Mouse (Mus musculus) CH12.LX (cell line): ENCODE results near the gene Crtc2. TPM values are rescaled to one million over a fixed set of nuclear protein-coding genes. Genes with fewer than 3 reads are reported as not detected.
A peak's percentile ranks its signal among the peaks of the same experiment; 100 is the strongest.

Experiments used
- DNase-seq: peaks from one replicate; pipeline ENCODE4 v3.0.0-alpha.2; 2013; ENCODE audit errors: extremely low read depth
- H3K27ac ChIP-seq: 2 replicates; pipeline ENCODE4 v1.5.1; 2012; ENCODE audit warnings: low read depth, mild to moderate bottlenecking, control low read depth, moderate library complexity; ENCODE audit not compliant: insufficient read depth
- H3K27me3 ChIP-seq: replicated peaks from 2 replicates; pipeline ENCODE3; 2012; ENCODE audit warnings: inconsistent platforms
- H3K36me3 ChIP-seq, 2 experiments: replicated peaks in 1 of 2; 2 replicates each; pipeline versions ENCODE3 to v1.6.1; 2012; ENCODE audit warnings: inconsistent platforms in 1 of 2, low read length in 1 of 2, mild to moderate bottlenecking in 1 of 2, mixed read lengths in 1 of 2, moderate library complexity in 1 of 2; ENCODE audit not compliant: control insufficient read depth in 1 of 2, insufficient read depth in 1 of 2
- H3K4me1 ChIP-seq, 2 experiments: 2 replicates each; pipeline ENCODE4 v1.6.1; 2012; ENCODE audit warnings: inconsistent platforms in 1 of 2, moderate library complexity in 1 of 2; ENCODE audit not compliant: insufficient read depth in 2 of 2, control insufficient read depth in 1 of 2
- H3K4me2 ChIP-seq: 2 replicates; pipeline ENCODE4 v1.6.1; 2012; ENCODE audit warnings: low read depth, mild to moderate bottlenecking, control low read depth; ENCODE audit not compliant: poor library complexity, insufficient read depth, severe bottlenecking
- H3K4me3 ChIP-seq, 3 experiments: fragments of 150-350 bp in 1 of 3; sonication (generic) in 1 of 3; replicated peaks in 1 of 3; 2 replicates each; pipeline versions ENCODE3 to v1.5.1; 2011 to 2012; ENCODE audit warnings: low read depth in 2 of 3, low read length in 2 of 3, mild to moderate bottlenecking in 2 of 3, moderate library complexity in 2 of 3, control low read depth in 1 of 3, improper control_type of control experiment in 1 of 3, inconsistent platforms in 1 of 3, mixed read lengths in 1 of 3; ENCODE audit not compliant: poor library complexity in 1 of 3
- H3K79me2 ChIP-seq: replicated peaks from 2 replicates; pipeline ENCODE4 v1.6.1; 2012; ENCODE audit warnings: mild to moderate bottlenecking, moderate library complexity; ENCODE audit not compliant: control insufficient read depth, poor library complexity, insufficient read depth, severe bottlenecking; ENCODE audit errors: extremely low read depth
- H3K9ac ChIP-seq: 2 replicates; pipeline ENCODE4 v1.6.1; 2012; ENCODE audit warnings: low read depth, mild to moderate bottlenecking, control low read depth, moderate library complexity; ENCODE audit not compliant: insufficient read depth
- H3K9me3 ChIP-seq: replicated peaks from 2 replicates; pipeline ENCODE3; 2012; ENCODE audit warnings: low read length, inconsistent platforms, mixed read lengths
- BHLHE40 ChIP-seq: IDR thresholded peaks from 2 replicates; pipeline ENCODE4 v1.6.1; 2011; ENCODE audit warnings: mild to moderate bottlenecking, low read depth, low read length, improper control_type of control experiment
- CHD1 ChIP-seq: IDR thresholded peaks from 2 replicates; pipeline ENCODE4 v1.6.1; 2012; ENCODE audit warnings: low read depth, low read length, improper control_type of control experiment, inconsistent platforms
- CHD2 ChIP-seq: IDR thresholded peaks from 2 replicates; pipeline ENCODE4 v1.6.1; 2011; ENCODE audit warnings: low read length, improper control_type of control experiment
- CTCF ChIP-seq, 2 experiments: IDR thresholded peaks in 1 of 2; conservative IDR thresholded peaks in 1 of 2; 2 replicates each; pipeline ENCODE4 v1.5.1; 2011 to 2012; ENCODE audit warnings: low read depth in 2 of 2, low read length in 2 of 2, improper control_type of control experiment in 1 of 2, inconsistent platforms in 1 of 2, mild to moderate bottlenecking in 1 of 2, moderate library complexity in 1 of 2
- ELF1 ChIP-seq: IDR thresholded peaks from 2 replicates; pipeline ENCODE4 v1.6.1; 2014; ENCODE audit warnings: low read depth, mild to moderate bottlenecking, inconsistent platforms, low read length, improper control_type of control experiment
- EP300 ChIP-seq: IDR thresholded peaks from 2 replicates; pipeline ENCODE4 v1.6.1; 2011; ENCODE audit warnings: low read length, improper control_type of control experiment
- HCFC1 ChIP-seq: IDR thresholded peaks from 2 replicates; pipeline ENCODE4 v1.6.1; 2012; ENCODE audit warnings: low read depth, mild to moderate bottlenecking, inconsistent platforms, low read length, improper control_type of control experiment
- IRF4 ChIP-seq: IDR thresholded peaks from 2 replicates; pipeline ENCODE4 v1.6.1; 2014; ENCODE audit warnings: low read depth, mild to moderate bottlenecking, inconsistent platforms, low read length, improper control_type of control experiment
- JUN ChIP-seq: IDR thresholded peaks from 2 replicates; pipeline ENCODE4 v1.6.1; 2011; ENCODE audit warnings: low read depth, mild to moderate bottlenecking, low read length, improper control_type of control experiment, moderate library complexity; ENCODE audit not compliant: insufficient read depth
- JUND ChIP-seq: conservative IDR thresholded peaks from 2 replicates; pipeline ENCODE4 v1.6.1; 2011; ENCODE audit warnings: low read depth, low read length, improper control_type of control experiment
- KAT2A ChIP-seq: IDR thresholded peaks from 2 replicates; pipeline ENCODE4 v1.6.1; 2012; ENCODE audit warnings: low read length, improper control_type of control experiment, inconsistent platforms; ENCODE audit not compliant: insufficient replicate concordance
- MAFK ChIP-seq: IDR thresholded peaks from 2 replicates; pipeline ENCODE4 v1.6.1; 2011; ENCODE audit warnings: low read length, improper control_type of control experiment; ENCODE audit not compliant: insufficient replicate concordance
- MAZ ChIP-seq: IDR thresholded peaks from 2 replicates; pipeline ENCODE4 v1.6.1; 2012; ENCODE audit warnings: low read depth, mild to moderate bottlenecking, inconsistent platforms, low read length, improper control_type of control experiment, moderate library complexity
- MXI1 ChIP-seq: IDR thresholded peaks from 2 replicates; pipeline ENCODE4 v1.6.1; 2011; ENCODE audit warnings: mild to moderate bottlenecking, low read depth, low read length, improper control_type of control experiment
- MYC ChIP-seq: IDR thresholded peaks from 2 replicates; pipeline ENCODE4 v1.6.1; 2011; ENCODE audit warnings: low read depth, mild to moderate bottlenecking, improper control_type of control experiment, low read length
- PAX5 ChIP-seq: IDR thresholded peaks from 2 replicates; pipeline ENCODE4 v1.6.1; 2012; ENCODE audit warnings: low read length, inconsistent platforms, mixed read lengths
- POLR2A ChIP-seq: IDR thresholded peaks from 2 replicates; pipeline ENCODE4 v1.6.1; 2011; ENCODE audit warnings: low read depth, mild to moderate bottlenecking, improper control_type of control experiment, low read length
- POLR2AphosphoS2 ChIP-seq: IDR thresholded peaks from 2 replicates; pipeline ENCODE4 v1.6.1; 2011; ENCODE audit warnings: low read depth, low read length, improper control_type of control experiment
- RAD21 ChIP-seq: IDR thresholded peaks from 2 replicates; pipeline ENCODE4 v1.6.1; 2011; ENCODE audit warnings: low read depth, mild to moderate bottlenecking, low read length, improper control_type of control experiment, moderate library complexity
- SMC3 ChIP-seq: IDR thresholded peaks from 2 replicates; pipeline ENCODE4 v1.6.1; 2011; ENCODE audit warnings: low read depth, low read length, improper control_type of control experiment
- TBP ChIP-seq: conservative IDR thresholded peaks from 2 replicates; pipeline ENCODE4 v1.6.1; 2011; ENCODE audit warnings: low read depth, low read length, improper control_type of control experiment
- TCF12 ChIP-seq: IDR thresholded peaks from 2 replicates; pipeline ENCODE4 v1.6.1; 2014; ENCODE audit warnings: low read depth, mild to moderate bottlenecking, inconsistent platforms, low read length, improper control_type of control experiment
- USF2 ChIP-seq: conservative IDR thresholded peaks from 2 replicates; pipeline ENCODE4 v1.6.1; 2011; ENCODE audit warnings: low read depth, low read length, improper control_type of control experiment
- ZC3H11A ChIP-seq: IDR thresholded peaks from 2 replicates; pipeline ENCODE4 v1.6.1; 2012; ENCODE audit warnings: low read depth, mild to moderate bottlenecking, inconsistent platforms, low read length, improper control_type of control experiment
- dilution Hi-C: fragments of 300-500 bp; cut with MboI; formaldehyde crosslinking; loops from 2 replicates; pipeline ENCODE4 v1.14.3; 2020; ENCODE audit warnings: low sequenced_read_pairs; ENCODE audit not compliant: extremely low pct_unique_long_range_greater_than_20kb, extremely low pct_ligation_motif_present
- in situ Hi-C: fragments of 300-500 bp; cut with MboI; formaldehyde crosslinking; loops from 3 replicates; pipeline ENCODE4 v1.14.3; 2019; ENCODE audit warnings: low sequenced_read_pairs, low pct_ligation_motif_present, low pct_unique_long_range_greater_than_20kb, mixed read lengths
- polyA plus RNA-seq: library from polyadenylated mRNA; unstranded; fragments of >175 nt; gene quantifications from 2 replicates; pipeline ENCODE4 v1.2.1, GENCODE M21; 2012; ENCODE audit warnings: low read depth; ENCODE audit not compliant: insufficient read length
- total RNA-seq, 2 experiments: library from RNA; depleted of rRNA; stranded (reverse); fragments of 300-350 nt in 1 of 2; fragments of >200 nt in 1 of 2; gene quantifications; 2 replicates each; pipeline ENCODE4 v1.2.3; 2012 to 2014

Crtc2 gene
- total and polyA plus RNA-seq, 3 experiments = 6.1 to 69.8 (median 13.5) TPM

- Histone ChIP-seq H3K9me3 (no peaks in the 10 kb centered on the region), H3K4me1 (peaks cover 11 to 51% of the 10 kb centered on the region in 2 experiments), H3K4me2 (peak overlapping the region; percentile 46), H3K79me2 (peaks cover 53% of the 10 kb centered on the region), H3K4me3 (peak overlapping the region; percentile 91 to 95 (median 93)), H3K36me3 (peaks cover 49 to 51% of the 10 kb centered on the region in 2 experiments), H3K9ac (peak overlapping the region; percentile 85), H3K27me3 (no peaks in the 10 kb centered on the region), H3K27ac (peak overlapping the region; percentile 82)
- in situ Hi-C loops (no loop called here), dilution Hi-C loops (no loop called here)
- TF ChIP-seq CHD1 (no peak), ELF1 (no peak), POLR2A (no peak), ZC3H11A (no peak), TCF12 (peak; percentile 45; the same call in 1 of the 2 replicates), POLR2AphosphoS2 (no peak), CHD2 (no peak), MYC (no peak), JUN (no peak), JUND (no peak), IRF4 (peak; percentile 30; the same call in 1 of the 2 replicates), TBP (no peak), HCFC1 (peak; percentile 21; the same call in 1 of the 2 replicates)
- DNase-seq = no peak
Measured at GRCm38 (mm10) chr3:90256731-90257530, 3.0 kb downstream of the Crtc2 start.

- peaks cover 51% of the 10 kb centered on the region for H3K79me2 ChIP-seq
- H3K27ac ChIP-seq = no peak overlapping the region
- no peaks in the 10 kb centered on the region for H3K27me3 ChIP-seq
- DNase-seq = no peak
- no peak overlapping the region for H3K4me3 ChIP-seq
- in situ Hi-C loops = no loop called here
- no peak for TF ChIP-seq CHD1
- no peak for TF ChIP-seq SMC3
- no peak for TF ChIP-seq PAX5
- no peak for TF ChIP-seq MYC
- TF ChIP-seq MAZ = no peak
- no peak for TF ChIP-seq TBP
- no peak for TF ChIP-seq POLR2A
- TF ChIP-seq KAT2A = no peak
- no peak for TF ChIP-seq TCF12
- no peak for TF ChIP-seq BHLHE40
- no peak for TF ChIP-seq ZC3H11A
- TF ChIP-seq RAD21 = no peak
- no peak for TF ChIP-seq MAFK
- no peak for TF ChIP-seq CTCF (conservative IDR thresholded peaks at IDR 0.05 in 1 of 2, IDR thresholded peaks at IDR 0.05 in 1 of 2; ENCODE audit: low read depth in 2 of 2, low read length in 2 of 2)
- no peak for TF ChIP-seq EP300
- no peak for TF ChIP-seq MXI1
- TF ChIP-seq USF2 = no peak
- H3K4me2 ChIP-seq = no peak overlapping the region
- dilution Hi-C loops = no loop called here
- H3K36me3 ChIP-seq = peaks cover 65 to 67% of the 10 kb centered on the region in 2 experiments
- no peak overlapping the region for H3K9ac ChIP-seq
- H3K9me3 ChIP-seq = no peaks in the 10 kb centered on the region
- H3K4me1 ChIP-seq = peaks cover 20 to 67% of the 10 kb centered on the region in 2 experiments
Measured at GRCm38 (mm10) chr3:90258521-90258920, 4.6 kb downstream of the Crtc2 start.
